Mouse (Mus musculus) liver, adult 2 months (tissue): ENCODE measurements at regions not wholly inside any gene's neighbourhood (a gene's known extent, or its start where the extent isn't known, plus 50 kb on each side); places are given as distances from the start of the nearest gene placed in this dataset.

Source experiments
- CTCF ChIP-seq: fragments of 200-500 bp; IDR thresholded peaks from 2 replicates; pipeline ENCODE4 v1.5.1; 2011; ENCODE audit warnings: low read depth, low read length, control low read depth
- POLR2A ChIP-seq: fragments of 200-500 bp; IDR thresholded peaks from 2 replicates; pipeline ENCODE4 v1.6.1; 2011; ENCODE audit warnings: low read length, control low read depth; ENCODE audit not compliant: insufficient read depth; ENCODE audit errors: extremely low read depth

GRCm38 (mm10) chr13:39372565-39372964, 411.9 kb upstream of the Slc35b3 start:
- TF ChIP-seq CTCF: no peak
- TF ChIP-seq POLR2A: no peak
